Mouse (Mus musculus) lung, adult 2 months (tissue): Measurements from ENCODE around the gene Surf1.

Experiments used
- CTCF ChIP-seq: fragments of 200-500 bp; IDR thresholded peaks from 2 replicates; pipeline ENCODE4 v1.5.1; 2011; ENCODE audit warnings: mild to moderate bottlenecking, low read length, control low read depth; ENCODE audit not compliant: insufficient read depth
- POLR2A ChIP-seq: fragments of 200-500 bp; IDR thresholded peaks from 2 replicates; pipeline ENCODE4 v1.6.1; 2011; ENCODE audit warnings: low read depth, mild to moderate bottlenecking, control low read depth, low read length, borderline replicate concordance; ENCODE audit errors: extremely low read depth

- TF ChIP-seq CTCF (no peak), POLR2A (no peak)
These were observed 7.5 kb downstream of the Surf1 start for GRCm38 (mm10) chr2:26908710-26909386.
